Mouse (Mus musculus): ENCODE data around the gene Slc25a17. TPM values are rescaled to one million over a fixed set of nuclear protein-coding genes. Genes with fewer than 3 reads are reported as not detected.

Gene Slc25a17
- polyA plus RNA-seq (2014; fragmentation: Nextera tagmentation; extraction: Ambion mirVana) = 152 and 153 TPM in 2 replicates

DNA sequence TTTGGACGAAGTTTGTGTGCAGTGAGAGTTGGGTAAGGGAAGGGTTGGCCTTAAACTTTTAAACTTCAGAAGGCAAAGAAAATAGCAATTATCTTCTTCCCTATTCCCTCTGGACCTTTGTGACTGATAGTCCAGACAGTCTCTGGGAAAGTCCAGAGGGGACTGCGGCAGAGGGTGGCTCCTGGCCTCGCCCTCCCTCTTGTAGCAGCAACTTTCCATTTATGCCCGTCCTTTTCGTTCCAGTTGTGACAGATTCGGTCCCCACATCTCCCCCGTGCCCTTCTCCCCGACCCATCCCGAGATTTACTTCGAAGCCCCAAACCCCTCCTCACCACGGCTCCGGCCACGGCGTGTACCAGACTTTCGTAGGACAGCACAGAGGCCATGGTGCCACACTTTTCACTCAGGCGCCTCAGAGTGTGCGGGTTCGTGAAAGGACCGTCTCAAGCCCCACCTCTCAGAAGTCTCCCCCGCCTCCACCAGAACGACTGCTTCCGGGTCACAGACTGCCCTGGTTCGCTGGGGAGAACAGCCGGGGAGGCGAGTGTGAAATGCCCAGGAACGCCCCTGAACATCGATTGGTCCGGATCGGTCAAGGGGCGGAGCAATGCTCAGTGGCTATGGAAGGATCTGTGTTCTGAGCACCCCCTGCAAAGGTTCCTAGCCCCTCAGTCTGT, at the start of gene Slc25a17:
Slc25a17 (minus strand) TSS at position 468 of the 677 bp plus-strand sequence.
- peaks cover 17% of the 10 kb centered on the region for H3K4me1 ChIP-seq (ENCODE audit: control insufficient read depth, insufficient read depth, low read length)
- peak within 1 kb of the TSS; percentile 78 for H3K9ac ChIP-seq (ENCODE audit: low read length)
- no peaks in the 10 kb centered on the region for H3K9me3 ChIP-seq (replicated peaks; ENCODE audit: control insufficient read depth, low read length)
- ATAC-seq = peak; percentile 99
- H3K27ac ChIP-seq (ENCODE audit: low read depth, low read length) = peak within 1 kb of the TSS; percentile 63
- DNase-seq (ENCODE audit: low spot score) = peak; percentile 97
- no peaks in the 10 kb centered on the region for H3K27me3 ChIP-seq (replicated peaks; ENCODE audit: control insufficient read depth, insufficient read depth, low read length)
- H3K4me3 ChIP-seq (ENCODE audit: low read depth, low read length) = peak within 1 kb of the TSS; percentile 63
- H3K4me2 ChIP-seq (ENCODE audit: low read length) = peak within 1 kb of the TSS; percentile 80
- under 1% methylated on average over 30 of the region's 30 CpGs for WGBS
- peaks cover 23% of the 10 kb centered on the region for H3K36me3 ChIP-seq (ENCODE audit: control insufficient read depth, insufficient read depth, low read length)

DNA sequence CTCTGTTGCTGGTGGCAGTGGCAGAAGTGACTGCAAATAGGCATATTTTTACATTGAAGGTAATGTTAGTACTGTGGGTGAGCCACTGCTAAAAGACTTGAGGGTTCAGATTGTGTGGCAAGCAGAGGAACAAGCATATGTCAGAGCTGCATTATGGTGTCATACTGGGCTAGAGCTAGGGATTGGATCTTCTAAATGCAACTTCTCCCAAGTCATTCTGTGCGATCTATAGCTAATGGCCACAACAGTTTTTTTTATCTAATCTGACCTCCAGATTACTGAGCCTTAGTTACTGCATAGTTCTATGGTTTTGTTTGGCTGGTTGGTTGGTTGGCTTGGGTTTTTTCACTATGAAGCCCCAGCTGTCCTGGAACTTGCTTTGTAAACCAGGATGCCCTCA, 47.6 kb upstream of the Slc25a17 start, which contains the start of gene Dnajb7:
Dnajb7 (minus strand) TSS at position 101 of the 400 bp plus-strand sequence.
- H3K27me3 ChIP-seq (replicated peaks; ENCODE audit: control insufficient read depth, insufficient read depth, low read length) = no peaks in the 10 kb centered on the region
- H3K4me3 ChIP-seq (ENCODE audit: low read depth, low read length) = no peak within 1 kb of the TSS
- 96% methylated on average over 1 of the region's 1 CpGs for WGBS
- H3K9ac ChIP-seq (ENCODE audit: low read length) = no peak within 1 kb of the TSS
- no peak for ATAC-seq
- H3K4me2 ChIP-seq (ENCODE audit: low read length) = no peak within 1 kb of the TSS
- 0 out of 2 replicates have a peak, but pooled peaks cover 2% of the 10 kb centered on the region for H3K36me3 ChIP-seq (ENCODE audit: control insufficient read depth, insufficient read depth, low read length)
- H3K27ac ChIP-seq (ENCODE audit: low read depth, low read length) = no peak within 1 kb of the TSS
- DNase-seq (ENCODE audit: low spot score) = no peak
- H3K4me1 ChIP-seq (ENCODE audit: control insufficient read depth, insufficient read depth, low read length) = no peaks in the 10 kb centered on the region
- no peaks in the 10 kb centered on the region for H3K9me3 ChIP-seq (replicated peaks; ENCODE audit: control insufficient read depth, low read length)

DNA sequence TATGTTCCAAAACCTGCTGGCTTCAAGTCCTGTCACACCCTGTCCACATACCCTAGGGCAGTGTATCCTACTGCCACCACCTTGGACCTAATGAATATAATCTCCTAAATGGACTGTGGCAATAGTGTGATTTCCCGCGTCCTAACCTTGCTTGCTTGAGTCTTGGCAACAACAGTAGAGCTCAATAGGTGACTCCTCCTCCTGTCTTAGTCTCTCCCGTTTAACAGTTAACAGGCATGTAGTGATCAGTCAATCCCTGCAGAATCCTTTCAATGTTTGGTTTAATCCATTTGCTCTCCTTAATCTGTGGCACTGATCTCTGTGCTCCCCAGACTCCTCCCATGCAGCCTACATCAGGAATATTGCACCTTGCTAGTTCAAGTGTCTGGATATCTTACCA, 44.4 kb upstream of the Slc25a17 start:
- 0 out of 2 replicates have a peak, but pooled peaks cover 2% of the 10 kb centered on the region for H3K36me3 ChIP-seq (ENCODE audit: control insufficient read depth, insufficient read depth, low read length)
- no peak overlapping the region for H3K9ac ChIP-seq (ENCODE audit: low read length)
- no peaks in the 10 kb centered on the region for H3K27me3 ChIP-seq (replicated peaks; ENCODE audit: control insufficient read depth, insufficient read depth, low read length)
- no peak for ATAC-seq
- 0 out of 2 replicates have a peak, but pooled peaks cover 5% of the 10 kb centered on the region for H3K4me1 ChIP-seq (ENCODE audit: control insufficient read depth, insufficient read depth, low read length)
- WGBS = 85% methylated on average over 3 of the region's 3 CpGs
- H3K4me3 ChIP-seq (ENCODE audit: low read depth, low read length) = no peak overlapping the region
- H3K4me2 ChIP-seq (ENCODE audit: low read length) = no peak overlapping the region
- no peaks in the 10 kb centered on the region for H3K9me3 ChIP-seq (replicated peaks; ENCODE audit: control insufficient read depth, low read length)
- DNase-seq (ENCODE audit: low spot score) = no peak
- no peak overlapping the region for H3K27ac ChIP-seq (ENCODE audit: low read depth, low read length)

DNA sequence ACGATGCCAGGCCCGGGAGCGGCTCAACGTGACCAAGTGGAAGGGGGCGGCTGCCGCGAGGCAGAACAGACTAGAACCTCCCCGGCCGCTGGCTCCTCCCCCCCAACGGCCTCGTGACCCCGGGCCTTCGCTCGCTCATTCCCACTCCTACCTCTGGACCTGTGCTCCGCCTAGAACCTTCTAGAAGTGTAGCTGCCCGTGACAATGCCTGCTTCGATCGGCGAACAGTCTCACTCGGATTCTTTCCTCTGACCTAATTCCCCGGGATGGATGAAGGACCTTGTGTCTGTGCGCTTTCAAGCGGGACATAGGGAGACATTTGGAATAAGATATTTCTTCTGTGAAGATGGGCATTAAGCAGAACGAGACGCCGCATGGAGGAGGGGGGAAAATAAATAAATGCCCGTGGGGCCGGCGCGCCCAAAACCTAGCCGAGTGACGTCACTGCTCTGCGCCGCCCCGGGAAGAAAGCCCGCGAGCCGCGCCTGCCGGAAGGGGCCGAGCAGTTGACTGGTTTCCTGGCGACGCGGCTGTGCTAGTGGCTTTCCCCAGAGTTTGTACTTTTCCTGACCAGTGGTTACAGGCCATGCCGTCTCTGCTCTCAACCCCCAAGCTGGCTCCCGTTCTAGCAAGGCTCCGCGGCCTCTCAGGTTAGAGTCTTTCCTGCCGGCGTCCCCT, 39.2 kb upstream of the Slc25a17 start, which contains the start of the genes St13 and Xpnpep3:
St13 (minus strand) TSS at position 440 of the 678 bp plus-strand sequence.
Xpnpep3 (plus strand) TSS at position 501 of the 678 bp plus-strand sequence.
- peak within 1 kb of the TSS; percentile 81 for H3K27ac ChIP-seq (ENCODE audit: low read depth, low read length)
- peak; percentile 99 for ATAC-seq
- no peaks in the 10 kb centered on the region for H3K36me3 ChIP-seq (ENCODE audit: control insufficient read depth, insufficient read depth, low read length)
- peak within 1 kb of the TSS; percentile 63 for H3K4me3 ChIP-seq (ENCODE audit: low read depth, low read length)
- H3K4me1 ChIP-seq (ENCODE audit: control insufficient read depth, insufficient read depth, low read length) = peaks cover 11% of the 10 kb centered on the region
- peak; percentile 95 for DNase-seq (ENCODE audit: low spot score)
- H3K9ac ChIP-seq (ENCODE audit: low read length) = peak within 1 kb of the TSS; percentile 83
- H3K27me3 ChIP-seq (replicated peaks; ENCODE audit: control insufficient read depth, insufficient read depth, low read length) = no peaks in the 10 kb centered on the region
- no peaks in the 10 kb centered on the region for H3K9me3 ChIP-seq (replicated peaks; ENCODE audit: control insufficient read depth, low read length)
- H3K4me2 ChIP-seq (ENCODE audit: low read length) = peak within 1 kb of the TSS; percentile 58
- WGBS = under 1% methylated on average over 50 of the region's 50 CpGs

DNA sequence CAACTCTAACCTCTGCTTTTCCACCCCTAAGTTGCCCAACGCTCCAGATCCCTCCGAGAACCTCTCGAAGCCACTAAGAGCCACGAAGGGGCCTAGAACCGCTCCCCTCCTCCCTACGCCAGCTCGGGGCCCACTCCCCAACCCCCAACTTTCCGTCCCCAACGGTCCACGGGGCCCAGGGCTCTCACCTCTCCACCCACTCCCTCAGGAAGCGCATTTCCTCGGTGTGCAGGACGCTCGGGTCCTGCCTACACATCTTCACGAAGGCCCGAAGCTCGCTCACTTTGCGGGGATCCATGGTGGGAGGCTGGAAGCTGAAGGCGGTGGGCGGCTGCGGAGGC, 38.7 kb upstream of the Slc25a17 start:
- peaks cover 11% of the 10 kb centered on the region for H3K4me1 ChIP-seq (ENCODE audit: control insufficient read depth, insufficient read depth, low read length)
- no peaks in the 10 kb centered on the region for H3K36me3 ChIP-seq (ENCODE audit: control insufficient read depth, insufficient read depth, low read length)
- H3K4me3 ChIP-seq (ENCODE audit: low read depth, low read length) = peak overlapping the region; percentile 63
- under 1% methylated on average over 21 of the region's 21 CpGs for WGBS
- ATAC-seq = no peak; the same call in 1 of the 2 replicates
- no peak for DNase-seq (ENCODE audit: low spot score)
- H3K27ac ChIP-seq (ENCODE audit: low read depth, low read length) = peak overlapping the region; percentile 81
- no peaks in the 10 kb centered on the region for H3K27me3 ChIP-seq (replicated peaks; ENCODE audit: control insufficient read depth, insufficient read depth, low read length)
- H3K9me3 ChIP-seq (replicated peaks; ENCODE audit: control insufficient read depth, low read length) = no peaks in the 10 kb centered on the region
- peak overlapping the region; percentile 58 for H3K4me2 ChIP-seq (ENCODE audit: low read length)
- peak overlapping the region; percentile 83 for H3K9ac ChIP-seq (ENCODE audit: low read length)

DNA sequence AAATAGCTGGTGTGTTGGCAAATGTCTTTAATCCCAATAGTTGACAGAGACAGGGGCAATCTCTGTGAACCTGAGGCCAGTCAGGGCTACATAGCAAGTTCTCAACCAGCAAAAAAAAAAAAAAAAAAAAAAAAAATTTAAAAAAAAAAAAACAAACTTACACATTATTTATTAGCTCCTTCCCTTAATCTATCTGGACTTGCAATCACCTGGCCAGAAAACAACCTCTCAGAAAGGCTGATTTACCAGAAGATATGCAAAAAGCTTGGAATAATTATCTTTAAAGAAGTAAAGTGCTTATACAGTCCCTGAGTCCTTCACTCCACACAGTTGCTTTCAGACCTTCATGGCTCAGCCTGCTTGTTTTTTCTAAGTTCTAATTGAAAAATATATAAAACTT, 37.6 kb upstream of the Slc25a17 start:
- Histone ChIP-seq H3K9ac (ENCODE audit: low read length) (peak overlapping the region; percentile 83; the same call in 1 of the 2 replicates), H3K4me2 (ENCODE audit: low read length) (peak overlapping the region; percentile 58)
- ATAC-seq = no peak

DNA sequence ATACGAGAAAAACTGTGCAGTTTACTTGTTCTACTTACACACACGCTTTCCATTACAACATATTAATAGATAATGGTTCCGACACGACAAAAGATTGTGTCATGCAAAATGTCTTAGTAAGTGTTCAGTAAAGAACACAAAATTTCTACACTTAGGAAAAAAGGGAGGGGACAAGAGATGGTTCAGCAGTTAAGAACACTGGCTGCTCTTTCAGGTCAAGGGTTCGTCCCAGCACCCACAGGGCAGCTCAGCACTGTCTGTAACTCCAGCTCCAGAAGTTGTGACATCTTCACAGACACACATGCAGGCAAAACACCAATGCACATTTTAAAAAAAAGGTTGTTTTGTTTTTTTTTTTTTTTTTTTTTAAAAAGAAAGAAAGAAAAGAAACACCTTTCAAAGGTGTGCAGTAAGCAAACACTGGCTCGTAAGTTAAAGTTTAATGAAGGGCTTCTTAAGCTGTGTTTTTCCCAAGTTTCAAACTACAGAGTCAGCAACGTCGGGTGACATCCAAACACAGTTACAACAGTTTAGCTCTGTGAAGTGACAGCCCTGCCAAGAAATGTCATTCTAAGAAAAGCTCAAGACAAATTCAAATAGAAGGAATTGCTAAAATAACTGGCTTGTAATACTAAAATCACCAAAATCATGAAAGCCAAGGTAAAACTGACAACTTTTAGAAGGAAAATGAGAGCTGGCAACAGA, 33.8 kb upstream of the Slc25a17 start:
- 91% methylated on average over 8 of the region's 8 CpGs for WGBS
- Histone ChIP-seq H3K4me2 (ENCODE audit: low read length) (no peak overlapping the region), H3K27ac (ENCODE audit: low read depth, low read length) (no peak overlapping the region), H3K9me3 (replicated peaks; ENCODE audit: control insufficient read depth, low read length) (no peaks in the 10 kb centered on the region), H3K36me3 (ENCODE audit: control insufficient read depth, insufficient read depth, low read length) (peaks cover 25% of the 10 kb centered on the region), H3K4me1 (ENCODE audit: control insufficient read depth, insufficient read depth, low read length) (peaks cover 6% of the 10 kb centered on the region), H3K9ac (ENCODE audit: low read length) (no peak overlapping the region), H3K4me3 (ENCODE audit: low read depth, low read length) (no peak overlapping the region), H3K27me3 (replicated peaks; ENCODE audit: control insufficient read depth, insufficient read depth, low read length) (no peaks in the 10 kb centered on the region)
- DNase-seq (ENCODE audit: low spot score) (no peak), ATAC-seq (no peak)

More for the DNA sequence above, 37.6 kb upstream of the Slc25a17 start:
- H3K9me3 ChIP-seq (replicated peaks; ENCODE audit: control insufficient read depth, low read length) = no peaks in the 10 kb centered on the region
- no peak overlapping the region for H3K27ac ChIP-seq (ENCODE audit: low read depth, low read length)
- no peaks in the 10 kb centered on the region for H3K27me3 ChIP-seq (replicated peaks; ENCODE audit: control insufficient read depth, insufficient read depth, low read length)
- DNase-seq (ENCODE audit: low spot score) = no peak
- H3K36me3 ChIP-seq (ENCODE audit: control insufficient read depth, insufficient read depth, low read length) = no peaks in the 10 kb centered on the region
- H3K4me1 ChIP-seq (ENCODE audit: control insufficient read depth, insufficient read depth, low read length) = peaks cover 11% of the 10 kb centered on the region
- peak overlapping the region; percentile 63 for H3K4me3 ChIP-seq (ENCODE audit: low read depth, low read length)

DNA sequence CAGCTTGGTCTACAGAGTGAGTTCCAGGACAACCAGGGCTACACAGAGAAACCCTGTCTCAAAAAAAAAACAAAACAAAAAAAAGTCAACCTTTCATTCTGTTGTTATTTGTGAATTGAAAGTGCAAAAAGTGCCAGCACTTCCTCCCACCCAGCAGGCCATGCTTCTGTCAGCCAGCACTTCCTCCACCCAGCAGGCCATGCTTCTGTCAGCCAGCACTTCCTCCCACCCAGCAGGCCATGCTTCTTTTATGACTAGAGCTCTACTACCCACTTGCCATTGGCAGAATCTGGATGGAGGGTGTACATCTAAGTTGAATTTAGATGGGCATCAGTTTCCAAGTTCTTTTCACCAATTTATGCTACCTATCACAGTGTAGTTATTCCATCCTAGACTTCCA, 32.4 kb upstream of the Slc25a17 start:
- no peak for DNase-seq (ENCODE audit: low spot score)
- Histone ChIP-seq H3K36me3 (ENCODE audit: control insufficient read depth, insufficient read depth, low read length) (peaks cover 37% of the 10 kb centered on the region), H3K9me3 (replicated peaks; ENCODE audit: control insufficient read depth, low read length) (no peaks in the 10 kb centered on the region), H3K4me3 (ENCODE audit: low read depth, low read length) (no peak overlapping the region), H3K27ac (ENCODE audit: low read depth, low read length) (no peak overlapping the region), H3K27me3 (replicated peaks; ENCODE audit: control insufficient read depth, insufficient read depth, low read length) (no peaks in the 10 kb centered on the region), H3K9ac (ENCODE audit: low read length) (no peak overlapping the region), H3K4me2 (ENCODE audit: low read length) (no peak overlapping the region), H3K4me1 (ENCODE audit: control insufficient read depth, insufficient read depth, low read length) (peaks cover 3% of the 10 kb centered on the region; the same call in 1 of the 2 replicates)
- no peak for ATAC-seq

Measured in forebrain, embryonic 14.5 days (tissue).